Mouse (Mus musculus): Measurements from ENCODE around the gene Hoxb1. TPM values are rescaled to one million over a fixed set of nuclear protein-coding genes. Genes with fewer than 3 reads are reported as not detected.
A peak's percentile ranks its signal among the peaks of the same experiment; 100 is the strongest.

Gene Hoxb1
- polyA plus RNA-seq, 1 experiment from 2014 or later: 0.08 TPM

GRCm38 (mm10) chr11:96397806-96398335 lies 32.3 kb downstream of the Hoxb1 start:
- TF ChIP-seq CTCF (IDR thresholded peaks at IDR 0.05; ENCODE audit: low read depth): no peak
- DNase-seq (no peak), ATAC-seq (ENCODE audit: insufficient read depth) (peak; percentile 29; the same call in 1 of the 2 replicates)
- WGBS: 24% methylated on average over 7 of the region's 7 CpGs
- H3K4me3 ChIP-seq (ENCODE audit: low read depth, low read length): no peak overlapping the region
- no peaks in the 10 kb centered on the region for H3K27me3 ChIP-seq (ENCODE audit: insufficient read depth, low read length)
- peaks cover 21% of the 10 kb centered on the region for H3K4me1 ChIP-seq (ENCODE audit: insufficient read depth)
- peak overlapping the region; percentile 37; the same call in 1 of the 2 replicates for H3K4me2 ChIP-seq
- H3K9me3 ChIP-seq (ENCODE audit: low read depth, low read length): no peaks in the 10 kb centered on the region
- H3K27ac ChIP-seq (ENCODE audit: low read depth): peak overlapping the region; percentile 55; the same call in 1 of the 2 replicates
- no peaks in the 10 kb centered on the region for H3K36me3 ChIP-seq (ENCODE audit: insufficient read depth)
- no peak overlapping the region for H3K9ac ChIP-seq

GRCm38 (mm10) chr11:96399923-96400322 lies 34.4 kb downstream of the Hoxb1 start:
- H3K27ac ChIP-seq (ENCODE audit: low read depth): no peak overlapping the region; the same call in 1 of the 2 replicates
- WGBS: 14% methylated on average over 8 of the region's 8 CpGs
- no peak overlapping the region for H3K9ac ChIP-seq
- DNase-seq: peak; percentile 55
- 0 out of 2 replicates have a peak, but pooled peaks have one; percentile 11 for TF ChIP-seq CTCF (IDR thresholded peaks at IDR 0.05; ENCODE audit: low read depth)
- no peaks in the 10 kb centered on the region for H3K9me3 ChIP-seq (ENCODE audit: low read depth, low read length)
- no peak; the same call in 1 of the 2 replicates for ATAC-seq (ENCODE audit: insufficient read depth)
- no peak overlapping the region for H3K4me2 ChIP-seq
- H3K4me3 ChIP-seq (ENCODE audit: low read depth, low read length): no peak overlapping the region
- no peaks in the 10 kb centered on the region for H3K27me3 ChIP-seq (ENCODE audit: insufficient read depth, low read length)
- no peaks in the 10 kb centered on the region for H3K36me3 ChIP-seq (ENCODE audit: insufficient read depth)
- peaks cover 34% of the 10 kb centered on the region for H3K4me1 ChIP-seq (ENCODE audit: insufficient read depth)

DNA sequence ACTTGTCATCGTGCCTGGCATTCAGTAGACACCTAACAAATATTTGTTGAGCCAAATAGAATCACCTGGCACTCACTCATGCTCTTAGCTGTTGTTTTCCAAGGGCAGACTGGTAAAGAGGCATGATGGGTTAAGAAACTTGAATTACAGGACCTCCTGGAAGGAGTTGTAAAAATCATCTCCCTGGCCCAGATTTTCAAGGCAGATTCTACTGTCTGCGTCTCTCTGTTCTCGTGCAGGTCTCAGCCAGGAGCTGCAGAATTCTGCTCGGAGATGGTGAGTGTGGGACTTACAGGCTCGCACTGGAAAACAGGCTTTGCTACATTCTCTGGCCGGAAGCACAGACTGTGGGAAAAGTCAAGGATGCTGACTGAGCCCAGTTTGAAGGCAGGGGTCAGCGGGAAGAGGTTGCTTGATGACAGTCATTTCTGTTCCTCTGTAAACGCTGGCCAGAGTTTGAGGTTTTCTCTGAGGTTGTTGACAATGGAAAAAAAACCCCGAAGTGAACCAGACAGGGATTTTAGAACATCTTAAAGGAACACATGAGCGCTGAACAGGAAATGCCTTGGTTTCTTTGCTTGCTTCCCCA lies 38.6 kb downstream of the Hoxb1 start:
- DNase-seq (peak; percentile 69), ATAC-seq (ENCODE audit: insufficient read depth) (no peak)
- no peaks in the 10 kb centered on the region for H3K27me3 ChIP-seq (ENCODE audit: insufficient read depth, low read length)
- H3K27ac ChIP-seq (ENCODE audit: low read depth): peak overlapping the region; percentile 59
- peak overlapping the region; percentile 13; the same call in 1 of the 2 replicates for H3K4me2 ChIP-seq
- H3K9me3 ChIP-seq (ENCODE audit: low read depth, low read length): no peaks in the 10 kb centered on the region
- WGBS: 11% methylated on average over 10 of the region's 10 CpGs
- no peak overlapping the region for H3K4me3 ChIP-seq (ENCODE audit: low read depth, low read length)
- H3K9ac ChIP-seq: no peak overlapping the region
- no peaks in the 10 kb centered on the region for H3K36me3 ChIP-seq (ENCODE audit: insufficient read depth)
- peaks cover 36% of the 10 kb centered on the region for H3K4me1 ChIP-seq (ENCODE audit: insufficient read depth)
- no peak for TF ChIP-seq CTCF (IDR thresholded peaks at IDR 0.05; ENCODE audit: low read depth)

GRCm38 (mm10) chr11:96404831-96405230 lies 39.3 kb downstream of the Hoxb1 start:
- no peak for ATAC-seq (ENCODE audit: insufficient read depth)
- no peak for TF ChIP-seq CTCF (IDR thresholded peaks at IDR 0.05; ENCODE audit: low read depth)
- Histone ChIP-seq H3K4me1 (ENCODE audit: insufficient read depth) (peaks cover 37% of the 10 kb centered on the region), H3K4me2 (no peak overlapping the region; the same call in 1 of the 2 replicates), H3K4me3 (ENCODE audit: low read depth, low read length) (no peak overlapping the region), H3K9ac (no peak overlapping the region), H3K27me3 (ENCODE audit: insufficient read depth, low read length) (no peaks in the 10 kb centered on the region), H3K9me3 (ENCODE audit: low read depth, low read length) (no peaks in the 10 kb centered on the region), H3K36me3 (ENCODE audit: insufficient read depth) (no peaks in the 10 kb centered on the region), H3K27ac (ENCODE audit: low read depth) (peak overlapping the region; percentile 59)
- DNase-seq: peak; percentile 42
- WGBS: 46% methylated on average over 7 of the region's 7 CpGs

DNA sequence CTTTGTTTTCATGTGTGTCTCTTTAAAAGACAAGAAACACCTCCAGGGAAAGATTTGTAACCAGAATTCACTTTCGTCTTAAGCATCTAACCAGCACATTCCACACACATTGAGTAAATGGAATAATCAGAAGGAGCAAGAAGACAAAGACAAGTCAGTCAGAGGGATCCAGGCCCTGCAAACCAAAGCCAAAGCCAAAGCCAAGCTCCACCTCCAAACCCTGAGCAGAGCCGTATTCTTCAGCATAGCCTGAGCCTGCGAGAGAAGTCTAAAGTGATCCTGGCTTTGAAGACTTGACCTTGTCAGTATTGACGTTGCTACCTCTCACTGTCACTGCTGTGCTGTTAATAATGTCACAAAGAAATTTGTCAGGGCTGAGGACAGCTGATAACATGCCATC lies 40.0 kb downstream of the Hoxb1 start:
- no peaks in the 10 kb centered on the region for H3K36me3 ChIP-seq (ENCODE audit: insufficient read depth)
- DNase-seq (peak; percentile 39), ATAC-seq (ENCODE audit: insufficient read depth) (no peak)
- no peak overlapping the region for H3K4me2 ChIP-seq
- no peak overlapping the region; the same call in 1 of the 2 replicates for H3K27ac ChIP-seq (ENCODE audit: low read depth)
- no peaks in the 10 kb centered on the region for H3K9me3 ChIP-seq (ENCODE audit: low read depth, low read length)
- TF ChIP-seq CTCF (IDR thresholded peaks at IDR 0.05; ENCODE audit: low read depth): no peak
- no peaks in the 10 kb centered on the region for H3K27me3 ChIP-seq (ENCODE audit: insufficient read depth, low read length)
- no peak overlapping the region for H3K9ac ChIP-seq
- H3K4me3 ChIP-seq (ENCODE audit: low read depth, low read length): no peak overlapping the region
- 37% methylated on average over 4 of the region's 4 CpGs for WGBS
- H3K4me1 ChIP-seq (ENCODE audit: insufficient read depth): peaks cover 33% of the 10 kb centered on the region

DNA sequence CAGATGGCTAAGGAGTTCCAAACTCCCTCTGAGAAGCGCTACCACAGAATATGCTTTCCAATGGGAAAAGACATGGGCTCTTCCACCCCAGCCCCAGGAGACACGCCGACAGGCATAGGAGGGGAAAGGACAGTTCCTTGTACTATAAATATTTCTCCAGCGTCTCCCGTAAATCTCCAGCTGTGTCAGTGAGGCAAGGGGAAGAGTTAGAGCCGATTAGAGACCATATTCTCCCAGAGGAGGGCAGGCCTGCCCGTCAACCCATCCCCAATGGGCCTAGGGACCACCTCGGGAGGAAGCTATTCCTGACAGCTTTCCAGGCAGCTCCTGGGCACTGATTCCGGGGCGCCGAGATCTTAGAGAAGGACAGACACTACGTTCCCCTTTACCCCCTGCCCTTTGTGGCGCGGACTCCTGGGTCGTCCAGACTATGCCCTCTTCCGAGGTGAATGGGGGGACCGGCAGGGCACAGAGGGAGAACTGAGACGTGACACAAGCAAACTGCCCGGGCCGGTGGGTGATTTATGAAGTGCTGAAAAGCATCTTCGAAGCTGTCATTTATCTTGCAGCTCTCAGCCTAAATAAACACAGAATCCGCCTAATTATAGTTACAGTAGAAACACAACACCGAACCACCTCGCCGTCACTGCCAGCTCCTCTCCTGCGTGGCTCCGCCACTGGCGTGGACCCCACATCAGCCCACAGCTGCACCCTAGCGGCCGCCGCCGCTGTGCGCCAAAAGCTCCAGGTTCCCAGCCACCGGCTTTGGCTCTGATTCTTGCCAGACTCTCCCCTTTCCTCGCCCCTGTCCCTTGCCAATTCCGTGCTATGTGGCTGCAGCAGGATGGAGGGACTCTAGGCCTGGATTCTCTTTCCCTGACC lies 41.9 kb downstream of the Hoxb1 start:
- Histone ChIP-seq H3K36me3 (ENCODE audit: insufficient read depth) (no peaks in the 10 kb centered on the region), H3K4me2 (peak overlapping the region; percentile 62), H3K9ac (peak overlapping the region; percentile 52), H3K4me1 (ENCODE audit: insufficient read depth) (peaks cover 33% of the 10 kb centered on the region), H3K27me3 (ENCODE audit: insufficient read depth, low read length) (no peaks in the 10 kb centered on the region), H3K4me3 (ENCODE audit: low read depth, low read length) (peak overlapping the region; percentile 23), H3K9me3 (ENCODE audit: low read depth, low read length) (no peaks in the 10 kb centered on the region), H3K27ac (ENCODE audit: low read depth) (peak overlapping the region; percentile 85)
- 4% methylated on average over 36 of the region's 36 CpGs for WGBS
- DNase-seq (peak; percentile 93), ATAC-seq (ENCODE audit: insufficient read depth) (peak; percentile 85)
- TF ChIP-seq CTCF (IDR thresholded peaks at IDR 0.05; ENCODE audit: low read depth): peak; percentile 93

Measured in lung, embryonic 14.5 days (tissue).